Mouse (Mus musculus): ENCODE data around the gene Alox8. TPM values are rescaled to one million over a fixed set of nuclear protein-coding genes. Genes with fewer than 3 reads are reported as not detected.

Gene Alox8
- polyA plus RNA-seq, 1 experiment from 2014 or later: 0.15 TPM

- WGBS: 92% methylated on average over 2 of the region's 2 CpGs
- ATAC-seq (replicated peaks; ENCODE audit: low FRiP score, low TSS enrichment, low read depth): no peak
- no peak for DNase-seq (ENCODE audit: low spot score)
- Histone ChIP-seq H3K9me3 (ENCODE audit: control insufficient read depth, low read length) (no peaks in the 10 kb centered on the region), H3K27ac (ENCODE audit: low read depth) (no peak overlapping the region), H3K36me3 (ENCODE audit: control insufficient read depth, insufficient read depth, low read length) (no peaks in the 10 kb centered on the region), H3K4me1 (replicated peaks; ENCODE audit: control insufficient read depth, insufficient read depth, low read length) (no peaks in the 10 kb centered on the region), H3K9ac (ENCODE audit: low read length) (no peak overlapping the region), H3K4me2 (ENCODE audit: low read length) (no peak overlapping the region), H3K27me3 (replicated peaks; ENCODE audit: control insufficient read depth, insufficient read depth, low read length) (no peaks in the 10 kb centered on the region), H3K4me3 (ENCODE audit: low read depth, low read length) (no peak overlapping the region)
Observed at GRCm38 (mm10) chr11:69172606-69173005, 25.0 kb downstream of the Alox8 start.

DNA sequence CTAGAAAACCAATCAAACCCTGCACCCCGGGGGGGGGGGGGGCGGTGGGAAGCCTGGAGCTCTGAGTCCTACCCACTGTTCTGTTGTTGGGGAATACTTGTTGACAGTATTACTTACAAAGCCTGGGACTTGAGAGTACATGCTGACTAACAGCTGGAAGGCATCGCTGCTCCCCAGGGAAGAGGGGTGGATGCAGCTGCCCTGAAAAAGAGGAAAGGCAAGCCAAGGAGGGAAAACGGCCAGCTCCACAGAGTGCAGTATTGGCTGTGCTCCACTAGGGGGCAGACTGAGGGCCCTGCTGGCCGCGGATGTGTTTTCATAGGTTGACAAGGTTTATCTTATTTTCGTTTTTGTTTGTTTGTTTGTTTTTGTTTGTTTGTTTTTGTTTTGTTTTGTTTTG, 26.0 kb downstream of the Alox8 start:
- Histone ChIP-seq H3K4me3 (ENCODE audit: low read depth, low read length) (no peak overlapping the region), H3K27ac (ENCODE audit: low read depth) (no peak overlapping the region), H3K27me3 (replicated peaks; ENCODE audit: control insufficient read depth, insufficient read depth, low read length) (no peaks in the 10 kb centered on the region), H3K9me3 (ENCODE audit: control insufficient read depth, low read length) (no peaks in the 10 kb centered on the region), H3K9ac (ENCODE audit: low read length) (no peak overlapping the region), H3K4me1 (replicated peaks; ENCODE audit: control insufficient read depth, insufficient read depth, low read length) (no peaks in the 10 kb centered on the region), H3K4me2 (ENCODE audit: low read length) (no peak overlapping the region), H3K36me3 (ENCODE audit: control insufficient read depth, insufficient read depth, low read length) (no peaks in the 10 kb centered on the region)
- 29% methylated on average over 7 of the region's 7 CpGs for WGBS
- DNase-seq (ENCODE audit: low spot score) (peak; percentile 56), ATAC-seq (replicated peaks; ENCODE audit: low FRiP score, low TSS enrichment, low read depth) (no peak)

DNA sequence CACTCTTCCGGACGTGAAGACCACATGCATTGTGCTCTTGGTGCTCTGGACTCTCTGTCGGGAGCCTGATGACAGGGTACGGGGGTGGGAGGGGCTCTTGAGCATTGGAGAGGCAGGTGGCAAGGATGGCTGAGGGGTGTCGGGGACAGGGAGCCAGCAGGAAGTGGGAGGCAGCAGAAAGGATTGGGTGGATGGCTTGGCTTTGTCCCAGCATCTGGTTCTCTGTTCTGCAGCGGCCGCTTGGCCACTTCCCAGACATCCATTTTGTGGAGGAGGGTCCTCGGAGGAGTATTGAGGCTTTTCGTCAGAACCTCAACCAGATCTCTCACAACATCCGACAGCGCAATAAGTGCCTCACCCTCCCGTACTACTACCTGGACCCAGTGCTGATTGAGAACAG, 28.3 kb downstream of the Alox8 start:
- DNase-seq (ENCODE audit: low spot score) (no peak), ATAC-seq (replicated peaks; ENCODE audit: low FRiP score, low TSS enrichment, low read depth) (no peak)
- Histone ChIP-seq H3K9ac (ENCODE audit: low read length) (no peak overlapping the region), H3K4me1 (replicated peaks; ENCODE audit: control insufficient read depth, insufficient read depth, low read length) (no peaks in the 10 kb centered on the region), H3K9me3 (ENCODE audit: control insufficient read depth, low read length) (no peaks in the 10 kb centered on the region), H3K36me3 (ENCODE audit: control insufficient read depth, insufficient read depth, low read length) (no peaks in the 10 kb centered on the region), H3K27me3 (replicated peaks; ENCODE audit: control insufficient read depth, insufficient read depth, low read length) (no peaks in the 10 kb centered on the region), H3K4me3 (ENCODE audit: low read depth, low read length) (no peak overlapping the region), H3K4me2 (ENCODE audit: low read length) (no peak overlapping the region), H3K27ac (ENCODE audit: low read depth) (no peak overlapping the region)
- WGBS: 85% methylated on average over 12 of the region's 12 CpGs

GRCm38 (mm10) chr11:69156800-69157199, 40.8 kb downstream of the Alox8 start, which contains the start of gene Alox12b:
Gene Alox12b, plus strand, starts transcription at chr11:69156989.
- no peak; the same call in 1 of the 2 replicates for ATAC-seq (replicated peaks; ENCODE audit: low FRiP score, low TSS enrichment, low read depth)

GRCm38 (mm10) chr11:69155351-69155750, 42.3 kb downstream of the Alox8 start:
- Histone ChIP-seq H3K4me1 (replicated peaks; ENCODE audit: control insufficient read depth, insufficient read depth, low read length) (0 out of 2 replicates have a peak, but pooled peaks cover 6% of the 10 kb centered on the region), H3K9me3 (ENCODE audit: control insufficient read depth, low read length) (no peaks in the 10 kb centered on the region), H3K36me3 (ENCODE audit: control insufficient read depth, insufficient read depth, low read length) (no peaks in the 10 kb centered on the region), H3K27me3 (replicated peaks; ENCODE audit: control insufficient read depth, insufficient read depth, low read length) (peaks cover 27% of the 10 kb centered on the region), H3K27ac (ENCODE audit: low read depth) (no peak overlapping the region), H3K4me3 (ENCODE audit: low read depth, low read length) (no peak overlapping the region), H3K4me2 (ENCODE audit: low read length) (no peak overlapping the region), H3K9ac (ENCODE audit: low read length) (no peak overlapping the region)
- ATAC-seq (replicated peaks; ENCODE audit: low FRiP score, low TSS enrichment, low read depth) (no peak), DNase-seq (ENCODE audit: low spot score) (no peak)
- WGBS: 32% methylated on average over 1 of the region's 1 CpGs

More at GRCm38 (mm10) chr11:69156800-69157199, 40.8 kb downstream of the Alox8 start, which contains the start of gene Alox12b:
- 5% methylated on average over 18 of the region's 18 CpGs for WGBS
- no peaks in the 10 kb centered on the region for H3K9me3 ChIP-seq (ENCODE audit: control insufficient read depth, low read length)
- peaks cover 27% of the 10 kb centered on the region for H3K27me3 ChIP-seq (replicated peaks; ENCODE audit: control insufficient read depth, insufficient read depth, low read length)
- H3K4me1 ChIP-seq (replicated peaks; ENCODE audit: control insufficient read depth, insufficient read depth, low read length): 0 out of 2 replicates have a peak, but pooled peaks cover 2% of the 10 kb centered on the region
- H3K4me2 ChIP-seq (ENCODE audit: low read length): peak within 1 kb of the TSS; percentile 28; the same call in 1 of the 2 replicates
- no peak within 1 kb of the TSS for H3K9ac ChIP-seq (ENCODE audit: low read length)
- no peaks in the 10 kb centered on the region for H3K36me3 ChIP-seq (ENCODE audit: control insufficient read depth, insufficient read depth, low read length)
- no peak within 1 kb of the TSS for H3K27ac ChIP-seq (ENCODE audit: low read depth)
- 0 out of 2 replicates have a peak within 1 kb of the TSS, but pooled peaks have one; percentile 8 for H3K4me3 ChIP-seq (ENCODE audit: low read depth, low read length)
- DNase-seq (ENCODE audit: low spot score): peak; percentile 57

DNA sequence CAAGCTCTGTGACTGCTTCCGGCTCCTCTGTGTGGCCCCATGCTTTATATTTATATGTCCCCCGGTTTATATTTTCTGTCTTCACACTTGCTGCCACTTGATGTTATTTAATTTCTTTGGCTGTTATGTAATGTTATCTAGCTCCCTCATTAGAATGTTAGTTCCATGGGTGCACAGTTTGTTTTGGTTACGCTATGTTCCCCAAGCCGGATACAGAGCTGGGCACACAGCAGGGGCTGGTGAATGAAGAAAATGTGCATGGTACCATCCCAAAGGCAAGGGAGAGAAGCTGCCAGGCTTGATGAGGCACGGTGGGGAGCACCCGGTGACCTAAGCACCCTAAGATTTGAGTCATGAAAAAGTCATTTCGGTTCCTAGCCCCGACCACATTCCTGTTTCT, 43.8 kb downstream of the Alox8 start:
- ATAC-seq (replicated peaks; ENCODE audit: low FRiP score, low TSS enrichment, low read depth) (no peak), DNase-seq (ENCODE audit: low spot score) (no peak)
- H3K9me3 ChIP-seq (ENCODE audit: control insufficient read depth, low read length): no peaks in the 10 kb centered on the region
- no peak overlapping the region for H3K4me2 ChIP-seq (ENCODE audit: low read length)
- H3K9ac ChIP-seq (ENCODE audit: low read length): no peak overlapping the region
- H3K36me3 ChIP-seq (ENCODE audit: control insufficient read depth, insufficient read depth, low read length): no peaks in the 10 kb centered on the region
- H3K4me1 ChIP-seq (replicated peaks; ENCODE audit: control insufficient read depth, insufficient read depth, low read length): 0 out of 2 replicates have a peak, but pooled peaks cover 6% of the 10 kb centered on the region
- WGBS: 83% methylated on average over 8 of the region's 8 CpGs
- H3K4me3 ChIP-seq (ENCODE audit: low read depth, low read length): no peak overlapping the region
- H3K27me3 ChIP-seq (replicated peaks; ENCODE audit: control insufficient read depth, insufficient read depth, low read length): peaks cover 27% of the 10 kb centered on the region
- H3K27ac ChIP-seq (ENCODE audit: low read depth): no peak overlapping the region

DNA sequence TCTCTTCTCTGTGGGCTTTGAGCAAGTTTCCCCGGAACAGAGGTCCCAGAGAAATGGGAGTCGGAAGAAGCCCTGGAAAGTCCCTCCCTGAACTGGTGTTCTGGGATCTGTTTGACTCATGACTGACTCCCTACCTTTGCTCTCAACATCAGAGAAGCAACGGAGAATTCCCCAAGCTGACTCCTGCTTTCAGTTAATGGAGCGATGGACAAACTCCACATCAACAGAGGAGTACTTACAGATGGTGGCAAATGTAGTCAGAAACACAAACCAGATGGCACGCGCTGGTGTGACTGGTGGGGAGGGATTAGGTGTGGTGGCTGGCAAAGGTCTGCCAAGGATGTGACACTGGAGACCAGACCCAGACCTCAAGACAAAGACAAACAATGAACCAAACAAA, 46.6 kb downstream of the Alox8 start:
- Histone ChIP-seq H3K4me1 (replicated peaks; ENCODE audit: control insufficient read depth, insufficient read depth, low read length) (0 out of 2 replicates have a peak, but pooled peaks cover 4% of the 10 kb centered on the region), H3K4me2 (ENCODE audit: low read length) (peak overlapping the region; percentile 44), H3K4me3 (ENCODE audit: low read depth, low read length) (peak overlapping the region; percentile 20), H3K27me3 (replicated peaks; ENCODE audit: control insufficient read depth, insufficient read depth, low read length) (peaks cover 7% of the 10 kb centered on the region; the same call in 1 of the 2 replicates), H3K36me3 (ENCODE audit: control insufficient read depth, insufficient read depth, low read length) (no peaks in the 10 kb centered on the region), H3K9me3 (ENCODE audit: control insufficient read depth, low read length) (no peaks in the 10 kb centered on the region), H3K27ac (ENCODE audit: low read depth) (no peak overlapping the region), H3K9ac (ENCODE audit: low read length) (peak overlapping the region; percentile 25; the same call in 1 of the 2 replicates)
- no peak for DNase-seq (ENCODE audit: low spot score)
- ATAC-seq (replicated peaks; ENCODE audit: low FRiP score, low TSS enrichment, low read depth): no peak
- 57% methylated on average over 6 of the region's 6 CpGs for WGBS

- Histone ChIP-seq H3K9ac (ENCODE audit: low read length) (peak overlapping the region; percentile 25; the same call in 1 of the 2 replicates), H3K4me1 (replicated peaks; ENCODE audit: control insufficient read depth, insufficient read depth, low read length) (0 out of 2 replicates have a peak, but pooled peaks cover 4% of the 10 kb centered on the region), H3K36me3 (ENCODE audit: control insufficient read depth, insufficient read depth, low read length) (no peaks in the 10 kb centered on the region), H3K27ac (ENCODE audit: low read depth) (no peak overlapping the region), H3K4me2 (ENCODE audit: low read length) (peak overlapping the region; percentile 44), H3K27me3 (replicated peaks; ENCODE audit: control insufficient read depth, insufficient read depth, low read length) (peaks cover 4% of the 10 kb centered on the region; the same call in 1 of the 2 replicates), H3K4me3 (ENCODE audit: low read depth, low read length) (peak overlapping the region; percentile 20), H3K9me3 (ENCODE audit: control insufficient read depth, low read length) (no peaks in the 10 kb centered on the region)
- DNase-seq (ENCODE audit: low spot score): peak; percentile 82
- ATAC-seq (replicated peaks; ENCODE audit: low FRiP score, low TSS enrichment, low read depth): no peak
- WGBS: 5% methylated on average over 7 of the region's 7 CpGs
Observed at GRCm38 (mm10) chr11:69150444-69150843, 47.2 kb downstream of the Alox8 start.

DNA sequence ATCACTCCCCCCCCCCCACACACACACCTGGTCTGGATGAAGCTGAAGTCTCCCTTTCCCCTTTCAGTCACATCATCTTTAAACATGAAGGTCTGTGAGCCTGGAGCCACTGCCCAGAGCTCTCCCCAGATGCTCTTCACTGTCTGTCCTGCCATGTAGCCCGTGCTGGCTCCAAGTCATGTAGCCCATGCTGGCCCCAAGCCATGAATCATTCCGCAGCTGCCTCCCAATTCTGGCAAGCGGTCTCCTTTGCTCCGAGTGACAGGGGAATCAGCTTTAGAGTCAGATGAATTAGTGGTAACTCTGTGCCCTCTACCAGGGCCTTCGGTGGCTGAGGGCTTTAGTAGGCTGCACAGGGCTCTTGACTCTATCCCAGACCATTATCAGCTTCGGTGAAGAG, 47.9 kb downstream of the Alox8 start:
- H3K9me3 ChIP-seq (ENCODE audit: control insufficient read depth, low read length): no peaks in the 10 kb centered on the region
- H3K27ac ChIP-seq (ENCODE audit: low read depth): no peak overlapping the region
- no peaks in the 10 kb centered on the region for H3K36me3 ChIP-seq (ENCODE audit: control insufficient read depth, insufficient read depth, low read length)
- DNase-seq (ENCODE audit: low spot score) (no peak), ATAC-seq (replicated peaks; ENCODE audit: low FRiP score, low TSS enrichment, low read depth) (no peak)
- H3K4me3 ChIP-seq (ENCODE audit: low read depth, low read length): no peak overlapping the region
- no peak overlapping the region for H3K4me2 ChIP-seq (ENCODE audit: low read length)
- H3K27me3 ChIP-seq (replicated peaks; ENCODE audit: control insufficient read depth, insufficient read depth, low read length): no peaks in the 10 kb centered on the region
- 0 out of 2 replicates have a peak, but pooled peaks cover 4% of the 10 kb centered on the region for H3K4me1 ChIP-seq (replicated peaks; ENCODE audit: control insufficient read depth, insufficient read depth, low read length)
- H3K9ac ChIP-seq (ENCODE audit: low read length): no peak overlapping the region
- 75% methylated on average over 6 of the region's 6 CpGs for WGBS
